In genomic region chr12:37880042-37881017, GRCm38 (mm10) we compare ENCODE assay signal across 8 mouse cellular contexts.
DNase-seq lines count a peak whose midpoint lies in the region; ATAC-seq and TF ChIP-seq lines count a peak whose summit lies in the region.

No protein-coding gene starts in this region.

- ATAC-seq in forebrain, postnatal 0 days, result peak; percentile 89
- peak; percentile 80 for ATAC-seq in hindbrain, embryonic 11.5 days (ENCODE audit: low FRiP score)
- ATAC-seq in midbrain, embryonic 15.5 days (replicated peaks), result peak; percentile 89

- H3K27me3 ChIP-seq in forebrain, postnatal 0 days (ENCODE audit: insufficient read depth, low read length), result no peaks in the 10 kb centered on the region
- no peaks in the 10 kb centered on the region for H3K27me3 ChIP-seq in hindbrain, embryonic 11.5 days (ENCODE audit: control insufficient read depth, insufficient read depth, low read length)
- H3K27me3 ChIP-seq in midbrain, embryonic 15.5 days (replicated peaks), result no peaks in the 10 kb centered on the region

- TF ChIP-seq CTCF in forebrain, postnatal 0 days (IDR thresholded peaks at IDR 0.05; ENCODE audit: low read depth), result no peak

- no peaks in the 10 kb centered on the region for H3K36me3 ChIP-seq in forebrain, postnatal 0 days (ENCODE audit: insufficient read depth)
- no peaks in the 10 kb centered on the region for H3K36me3 ChIP-seq in hindbrain, embryonic 11.5 days (ENCODE audit: control insufficient read depth, insufficient read depth, low read length)
- no peaks in the 10 kb centered on the region for H3K36me3 ChIP-seq in midbrain, embryonic 15.5 days (replicated peaks)

- H3K9me3 ChIP-seq in forebrain, postnatal 0 days (ENCODE audit: low read length), result no peaks in the 10 kb centered on the region
- no peaks in the 10 kb centered on the region for H3K9me3 ChIP-seq in hindbrain, embryonic 11.5 days (ENCODE audit: control insufficient read depth, low read length)
- H3K9me3 ChIP-seq in midbrain, embryonic 15.5 days, result no peaks in the 10 kb centered on the region

- H3K27ac ChIP-seq in forebrain, postnatal 0 days (ENCODE audit: low read depth, low read length), result peak overlapping the region; percentile 67
- no peak overlapping the region for H3K27ac ChIP-seq in hindbrain, embryonic 11.5 days (ENCODE audit: low read depth, low read length)
- peak overlapping the region; percentile 64 for H3K27ac ChIP-seq in midbrain, embryonic 15.5 days

- H3K4me2 ChIP-seq in forebrain, postnatal 0 days (ENCODE audit: low read depth), result peak overlapping the region; percentile 82
- peak overlapping the region; percentile 71 for H3K4me2 ChIP-seq in hindbrain, embryonic 11.5 days (replicated peaks; ENCODE audit: low read depth, low read length)
- peak overlapping the region; percentile 88 for H3K4me2 ChIP-seq in midbrain, embryonic 15.5 days

- peak; percentile 76 for DNase-seq in ES-CJ7 (ENCODE audit: low read depth, low spot score)
- peak; percentile 49 to 63 for DNase-seq in cerebellum, adult 18-20 months
- peak; percentile 78 for DNase-seq in forebrain, postnatal 0 days
- DNase-seq in hindbrain, embryonic 11.5 days (ENCODE audit: low spot score), result peak; percentile 61
- peak; percentile 74 to 95 for DNase-seq in left cerebral cortex, postnatal 25 days (ENCODE audit: low spot score in 2 of 2)
- no peak for DNase-seq in thymus, postnatal 4 days
- DNase-seq in thymus, postnatal 10 days (ENCODE audit: low spot score in 2 of 2), result no peak

- H3K4me3 ChIP-seq in forebrain, postnatal 0 days (ENCODE audit: low read depth, low read length), result peak overlapping the region; percentile 51
- H3K4me3 ChIP-seq in hindbrain, embryonic 11.5 days (ENCODE audit: low read depth, low read length), result peak overlapping the region; percentile 35
- peak overlapping the region; percentile 57 for H3K4me3 ChIP-seq in midbrain, embryonic 15.5 days

- no peaks in the 10 kb centered on the region for H3K4me1 ChIP-seq in forebrain, postnatal 0 days (ENCODE audit: insufficient read depth)
- H3K4me1 ChIP-seq in hindbrain, embryonic 11.5 days (replicated peaks; ENCODE audit: control insufficient read depth, insufficient read depth, low read length), result no peaks in the 10 kb centered on the region
- H3K4me1 ChIP-seq in midbrain, embryonic 15.5 days, result 0 out of 2 replicates have a peak, but pooled peaks cover 6% of the 10 kb centered on the region

- intact Hi-C loops in left cerebral cortex, postnatal 25 days (cut with DNase I), result loop anchor here (1.0 to 5.0 kb wide), 4 partner anchors 76 to 242 kb away; no protein-coding TSS in a partner anchor

- H3K9ac ChIP-seq in forebrain, postnatal 0 days, result peak overlapping the region; percentile 59
- H3K9ac ChIP-seq in hindbrain, embryonic 11.5 days (ENCODE audit: low read depth, low read length), result peak overlapping the region; percentile 34; the same call in 1 of the 2 replicates
- peak overlapping the region; percentile 49 for H3K9ac ChIP-seq in midbrain, embryonic 15.5 days

- under 1% methylated on average over 26 of the region's 26 CpGs for WGBS in forebrain, postnatal 0 days
- WGBS in hindbrain, embryonic 11.5 days, result 1% methylated on average over 26 of the region's 26 CpGs
- 2% methylated on average over 25 of the region's 26 CpGs for WGBS in midbrain, embryonic 15.5 days

Comparison
In these comparisons a context has a peak if more than half of its experiments do, and no peak if none do; other contexts are left out.
1. DNase-seq: peak in ES-CJ7 (single experiment), cerebellum, adult 18-20 months (2 of 2), forebrain, postnatal 0 days (single experiment), hindbrain, embryonic 11.5 days (single experiment) and left cerebral cortex, postnatal 25 days (2 of 2); none in thymus, postnatal 4 days (single experiment) and thymus, postnatal 10 days (0 of 2).
2. Peak in every context shown above with its lines, with median percentiles within 50 percentile points of each other: ATAC-seq, H3K4me2 ChIP-seq, H3K4me3 ChIP-seq and H3K9ac ChIP-seq.